Mouse (Mus musculus): Measurements from ENCODE around the gene A930009A15Rik. TPM values are rescaled to one million over a fixed set of nuclear protein-coding genes. Genes with fewer than 3 reads are reported as not detected.
A peak's percentile ranks its signal among the peaks of the same experiment; 100 is the strongest.

Gene A930009A15Rik
- total and polyA plus RNA-seq, 2 experiments from 2014 or later: 1.5 TPM; not detected in 1

- Histone ChIP-seq H3K4me3 (ENCODE audit: low read depth, low read length) (no peak overlapping the region), H3K4me2 (ENCODE audit: low read depth, low read length, poor library complexity, severe bottlenecking) (0 out of 2 replicates have a peak overlapping the region, but pooled peaks have one; percentile 0), H3K9me3 (ENCODE audit: low read length) (no peaks in the 10 kb centered on the region), H3K27me3 (ENCODE audit: insufficient read depth, low read length) (no peaks in the 10 kb centered on the region), H3K36me3 (ENCODE audit: insufficient read depth, low read length) (no peaks in the 10 kb centered on the region), H3K4me1 (ENCODE audit: insufficient read depth, low read length) (no peaks in the 10 kb centered on the region), H3K9ac (replicated peaks; ENCODE audit: low read length, poor library complexity, severe bottlenecking) (no peak overlapping the region), H3K27ac (ENCODE audit: low read depth, low read length) (no peak overlapping the region)
- ATAC-seq (ENCODE audit: low FRiP score) (no peak), DNase-seq (ENCODE audit: low spot score) (peak; percentile 38)
- 18% methylated on average over 12 of the region's 12 CpGs for WGBS
- no peak for TF ChIP-seq CTCF (IDR thresholded peaks at IDR 0.05)
These were observed 13.0 kb upstream of the A930009A15Rik start for GRCm38 (mm10) chr10:115556738-115557242.

DNA sequence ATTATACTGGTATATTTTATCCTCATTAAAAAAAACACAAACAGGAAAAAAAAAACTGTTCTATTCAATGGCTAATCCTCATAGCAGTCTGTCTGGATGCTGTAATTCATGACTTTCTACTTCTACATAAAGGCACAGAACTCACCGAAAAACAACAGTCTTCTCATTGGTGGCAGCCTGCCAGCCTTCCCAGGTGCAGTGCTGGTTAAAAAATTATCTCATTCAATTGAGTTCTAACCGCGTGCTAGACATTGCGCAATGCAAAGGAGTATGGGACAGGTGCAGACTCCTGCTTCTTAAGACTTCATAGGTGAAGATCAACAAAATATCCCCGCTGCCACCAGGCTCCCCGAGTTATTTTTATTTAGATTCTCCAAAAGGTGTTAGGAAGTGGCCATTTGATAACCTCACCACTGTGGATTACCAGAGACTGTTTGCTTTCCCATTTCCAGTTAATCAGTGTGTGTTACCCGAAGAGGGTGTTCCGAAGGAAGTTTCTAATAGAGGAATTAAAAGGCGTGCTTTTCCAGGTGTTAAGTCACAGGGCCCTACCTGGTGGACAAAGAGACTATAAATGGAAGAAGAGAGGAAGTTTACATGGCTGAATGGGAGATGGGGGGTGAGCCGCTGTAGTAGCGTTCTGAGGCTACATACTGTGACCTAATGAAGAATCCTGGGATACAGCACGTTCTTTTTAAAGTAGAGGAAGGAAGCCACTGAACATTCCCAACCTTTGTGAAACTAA, 8.5 kb upstream of the A930009A15Rik start:
- H3K9me3 ChIP-seq (ENCODE audit: low read length): no peaks in the 10 kb centered on the region
- no peak overlapping the region for H3K4me3 ChIP-seq (ENCODE audit: low read depth, low read length)
- 68% methylated on average over 12 of the region's 12 CpGs for WGBS
- H3K4me1 ChIP-seq (ENCODE audit: insufficient read depth, low read length): no peaks in the 10 kb centered on the region
- H3K4me2 ChIP-seq (ENCODE audit: low read depth, low read length, poor library complexity, severe bottlenecking): no peak overlapping the region
- DNase-seq (ENCODE audit: low spot score) (no peak), ATAC-seq (ENCODE audit: low FRiP score) (no peak)
- no peak overlapping the region for H3K9ac ChIP-seq (replicated peaks; ENCODE audit: low read length, poor library complexity, severe bottlenecking)
- H3K27me3 ChIP-seq (ENCODE audit: insufficient read depth, low read length): no peaks in the 10 kb centered on the region
- H3K27ac ChIP-seq (ENCODE audit: low read depth, low read length): no peak overlapping the region
- no peaks in the 10 kb centered on the region for H3K36me3 ChIP-seq (ENCODE audit: insufficient read depth, low read length)
- TF ChIP-seq CTCF (IDR thresholded peaks at IDR 0.05): no peak

- H3K4me1 ChIP-seq (ENCODE audit: insufficient read depth, low read length): no peaks in the 10 kb centered on the region
- TF ChIP-seq CTCF (IDR thresholded peaks at IDR 0.05): no peak
- WGBS: 91% methylated on average over 4 of the region's 4 CpGs
- no peak overlapping the region for H3K27ac ChIP-seq (ENCODE audit: low read depth, low read length)
- no peaks in the 10 kb centered on the region for H3K9me3 ChIP-seq (ENCODE audit: low read length)
- H3K36me3 ChIP-seq (ENCODE audit: insufficient read depth, low read length): no peaks in the 10 kb centered on the region
- no peaks in the 10 kb centered on the region for H3K27me3 ChIP-seq (ENCODE audit: insufficient read depth, low read length)
- H3K4me2 ChIP-seq (ENCODE audit: low read depth, low read length, poor library complexity, severe bottlenecking): no peak overlapping the region
- no peak overlapping the region for H3K4me3 ChIP-seq (ENCODE audit: low read depth, low read length)
- ATAC-seq (ENCODE audit: low FRiP score) (no peak), DNase-seq (ENCODE audit: low spot score) (no peak)
- H3K9ac ChIP-seq (replicated peaks; ENCODE audit: low read length, poor library complexity, severe bottlenecking): no peak overlapping the region
These were observed 6.7 kb upstream of the A930009A15Rik start for GRCm38 (mm10) chr10:115562911-115563686.

DNA sequence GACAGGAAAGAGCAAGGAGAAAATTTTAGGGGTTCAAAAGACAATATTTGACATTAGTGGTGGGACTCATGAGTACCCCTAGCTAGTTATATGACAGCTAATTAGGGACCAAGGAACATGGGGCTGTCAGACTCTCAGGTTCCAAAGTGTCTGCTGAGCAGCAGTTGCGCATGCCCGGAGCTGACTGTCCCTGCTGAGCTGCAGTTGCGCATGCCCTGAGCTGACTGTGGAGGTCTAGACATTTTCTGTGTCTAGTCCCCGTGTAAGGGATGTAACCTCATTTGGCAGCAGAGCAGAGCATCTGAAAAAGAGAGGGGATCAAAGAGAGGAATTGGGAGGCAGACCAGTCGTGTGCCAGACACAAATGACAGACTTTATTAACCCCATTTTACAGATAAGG, 5.8 kb upstream of the A930009A15Rik start:
- Histone ChIP-seq H3K27me3 (ENCODE audit: insufficient read depth, low read length) (no peaks in the 10 kb centered on the region), H3K4me2 (ENCODE audit: low read depth, low read length, poor library complexity, severe bottlenecking) (no peak overlapping the region), H3K4me1 (ENCODE audit: insufficient read depth, low read length) (no peaks in the 10 kb centered on the region), H3K27ac (ENCODE audit: low read depth, low read length) (no peak overlapping the region), H3K4me3 (ENCODE audit: low read depth, low read length) (no peak overlapping the region), H3K36me3 (ENCODE audit: insufficient read depth, low read length) (no peaks in the 10 kb centered on the region), H3K9ac (replicated peaks; ENCODE audit: low read length, poor library complexity, severe bottlenecking) (no peak overlapping the region), H3K9me3 (ENCODE audit: low read length) (no peaks in the 10 kb centered on the region)
- ATAC-seq (ENCODE audit: low FRiP score): no peak
- 76% methylated on average over 5 of the region's 5 CpGs for WGBS
- no peak for TF ChIP-seq CTCF (IDR thresholded peaks at IDR 0.05)
- DNase-seq (ENCODE audit: low spot score): no peak

- 0 out of 2 replicates have a peak overlapping the region, but pooled peaks have one; percentile 3 for H3K4me2 ChIP-seq (ENCODE audit: low read depth, low read length, poor library complexity, severe bottlenecking)
- DNase-seq (ENCODE audit: low spot score) (no peak), ATAC-seq (ENCODE audit: low FRiP score) (no peak)
- no peaks in the 10 kb centered on the region for H3K36me3 ChIP-seq (ENCODE audit: insufficient read depth, low read length)
- no peak overlapping the region for H3K4me3 ChIP-seq (ENCODE audit: low read depth, low read length)
- H3K9me3 ChIP-seq (ENCODE audit: low read length): no peaks in the 10 kb centered on the region
- 46% methylated on average over 2 of the region's 2 CpGs for WGBS
- TF ChIP-seq CTCF (IDR thresholded peaks at IDR 0.05): no peak
- H3K9ac ChIP-seq (replicated peaks; ENCODE audit: low read length, poor library complexity, severe bottlenecking): no peak overlapping the region
- H3K27ac ChIP-seq (ENCODE audit: low read depth, low read length): peak overlapping the region; percentile 34; the same call in 1 of the 2 replicates
- 0 out of 2 replicates have a peak, but pooled peaks cover 3% of the 10 kb centered on the region for H3K4me1 ChIP-seq (ENCODE audit: insufficient read depth, low read length)
- no peaks in the 10 kb centered on the region for H3K27me3 ChIP-seq (ENCODE audit: insufficient read depth, low read length)
These were observed 791 bp downstream of the A930009A15Rik start for GRCm38 (mm10) chr10:115570577-115570976.
